Mouse (Mus musculus): ENCODE data around the gene Gpcpd1.
A peak's percentile ranks its signal among the peaks of the same experiment; 100 is the strongest.

Gpcpd1 gene

DNA sequence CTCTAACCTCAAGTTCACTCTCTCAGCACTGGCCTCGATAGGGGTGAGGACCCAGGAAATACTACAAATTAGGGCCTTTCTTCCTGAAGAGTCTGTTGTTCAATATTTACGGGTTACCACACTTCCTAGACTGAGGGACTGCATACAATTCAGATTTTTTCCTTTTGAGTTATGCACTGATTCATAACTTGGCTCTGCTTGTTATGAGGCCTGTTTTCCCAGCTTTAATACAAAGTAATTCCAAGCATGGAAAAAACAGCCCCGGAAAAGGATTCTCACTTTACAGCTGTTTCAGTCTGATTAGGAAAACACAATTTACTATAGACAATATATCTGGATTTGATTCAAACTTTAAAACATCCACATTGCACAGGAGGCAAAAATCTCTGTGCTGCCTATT is 1.5 kb downstream of the Gpcpd1 start:
- no peak for DNase-seq (ENCODE audit: low spot score)

DNA sequence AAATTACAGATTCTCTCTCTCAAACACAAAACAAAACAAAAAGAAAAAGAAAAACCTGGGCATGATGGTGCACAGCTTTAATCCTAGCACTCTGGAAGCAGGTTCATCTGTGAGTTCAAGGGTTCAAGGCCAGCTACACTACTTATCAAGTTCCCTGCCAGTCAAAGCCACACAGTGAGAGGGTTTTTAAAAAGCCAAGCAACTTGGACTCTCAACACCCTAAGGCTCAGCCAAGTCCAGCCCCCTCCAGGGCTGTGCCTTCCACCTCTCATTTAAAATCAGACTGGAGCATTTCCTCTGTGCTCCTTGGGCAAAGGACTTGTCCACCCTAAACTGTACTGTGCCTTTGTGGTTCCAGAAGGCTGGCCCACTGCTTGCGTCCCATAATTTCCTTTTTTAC is 3.3 kb downstream of the Gpcpd1 start:
- DNase-seq (ENCODE audit: low spot score), result no peak

DNA sequence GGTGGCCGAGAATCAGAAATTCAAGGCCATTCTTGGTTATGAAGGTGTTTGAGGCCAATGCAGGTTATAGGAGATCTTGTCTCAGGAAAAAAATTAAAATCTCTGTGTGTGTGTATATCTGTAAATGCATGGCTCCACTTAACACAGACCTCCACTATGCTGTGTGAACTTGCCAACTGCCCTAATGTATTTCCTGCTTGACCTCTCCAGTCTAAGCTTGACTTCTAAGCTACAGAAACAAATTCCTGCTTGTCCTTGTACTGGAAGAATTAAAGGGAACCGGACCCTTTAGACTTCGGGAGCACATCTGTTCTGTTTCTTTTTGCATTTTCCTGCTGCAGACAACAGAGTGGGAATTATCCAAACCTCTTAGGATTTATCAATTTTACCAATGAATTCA is 4.4 kb downstream of the Gpcpd1 start:
- no peak for DNase-seq (ENCODE audit: low spot score)

- peak; percentile 78 for DNase-seq (ENCODE audit: low spot score)
These were observed 5.3 kb downstream of the Gpcpd1 start for GRCm38 (mm10) chr2:132582227-132582626.

DNA sequence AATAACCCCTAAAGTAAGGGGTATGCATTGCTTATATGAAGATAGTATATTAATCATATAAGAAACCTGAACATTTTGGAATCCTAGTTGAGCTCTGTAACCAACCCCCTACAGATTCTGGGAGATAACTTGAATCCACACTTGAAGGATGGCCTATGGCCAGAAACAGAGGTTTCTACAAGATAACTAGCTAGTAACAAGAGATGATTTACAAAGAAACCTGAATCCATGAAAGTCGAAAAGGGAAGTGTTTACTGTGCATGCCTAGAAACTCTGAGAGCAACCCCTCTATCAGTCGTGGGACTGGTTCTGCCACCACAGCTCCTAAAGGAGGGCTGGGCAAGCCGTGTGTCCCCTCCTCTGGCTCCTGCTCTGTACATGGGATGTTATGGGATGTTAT is 7.8 kb downstream of the Gpcpd1 start:
- no peak for DNase-seq (ENCODE audit: low spot score)

GRCm38 (mm10) chr2:132578711-132579110 is 8.8 kb downstream of the Gpcpd1 start:
- no peak for DNase-seq (ENCODE audit: low spot score)

DNA sequence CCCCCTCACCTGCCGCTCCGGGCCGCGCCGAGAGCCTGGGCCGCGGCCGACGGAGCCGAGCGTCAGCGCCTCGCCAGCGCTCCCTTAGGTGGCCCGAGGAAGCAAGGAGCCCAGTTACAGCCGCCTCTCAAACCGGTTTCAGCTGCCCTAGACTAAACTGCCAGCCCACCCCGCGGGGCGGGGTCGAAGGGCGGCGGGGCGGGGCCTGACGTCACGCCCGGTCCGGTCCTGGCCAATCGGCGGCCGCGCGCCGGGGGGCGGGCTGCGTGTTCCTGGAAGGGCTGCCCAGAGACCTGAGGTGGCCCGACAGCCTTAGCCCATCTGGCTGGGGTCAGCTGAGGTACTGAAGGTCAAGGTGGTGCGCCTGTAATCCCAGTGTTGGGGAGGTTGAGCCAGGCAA is 9.5 kb downstream of the Gpcpd1 start:
- DNase-seq (ENCODE audit: low spot score), result peak; percentile 97

- no peak for DNase-seq (ENCODE audit: low spot score)
These were observed 10.0 kb downstream of the Gpcpd1 start for GRCm38 (mm10) chr2:132577431-132577981.

DNA sequence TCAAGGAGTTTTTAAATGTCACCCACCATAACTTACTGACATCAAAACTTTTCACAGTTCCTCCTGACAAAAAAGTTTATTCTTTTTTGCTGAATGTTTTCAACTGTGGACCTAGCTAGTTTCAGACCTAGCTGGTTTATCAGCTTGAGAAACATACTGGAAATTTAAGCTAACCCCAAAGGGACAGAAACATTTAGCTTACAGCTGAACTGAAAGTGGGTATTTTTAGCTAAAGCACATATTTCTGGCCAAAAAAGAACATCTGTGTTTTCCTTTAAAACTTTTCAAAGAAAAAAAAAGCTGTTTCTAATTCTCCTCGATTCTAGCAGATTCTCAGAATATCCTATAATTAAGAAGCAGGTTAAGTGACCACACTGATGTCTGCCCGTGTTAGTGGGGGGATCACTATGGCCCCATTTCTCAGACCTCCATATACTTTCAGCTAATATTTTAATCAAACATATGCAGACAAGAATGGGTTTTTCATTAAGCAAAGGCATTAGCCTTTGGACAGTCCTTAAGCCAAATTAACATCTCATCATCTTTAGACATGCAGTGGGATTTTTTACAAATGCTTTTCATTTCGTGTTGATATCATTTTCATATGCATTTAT is 10.9 kb downstream of the Gpcpd1 start:
- DNase-seq (ENCODE audit: low spot score), result no peak

- peak; percentile 44 for DNase-seq (ENCODE audit: low spot score)
These were observed 11.6 kb downstream of the Gpcpd1 start for GRCm38 (mm10) chr2:132575759-132576439.

DNA sequence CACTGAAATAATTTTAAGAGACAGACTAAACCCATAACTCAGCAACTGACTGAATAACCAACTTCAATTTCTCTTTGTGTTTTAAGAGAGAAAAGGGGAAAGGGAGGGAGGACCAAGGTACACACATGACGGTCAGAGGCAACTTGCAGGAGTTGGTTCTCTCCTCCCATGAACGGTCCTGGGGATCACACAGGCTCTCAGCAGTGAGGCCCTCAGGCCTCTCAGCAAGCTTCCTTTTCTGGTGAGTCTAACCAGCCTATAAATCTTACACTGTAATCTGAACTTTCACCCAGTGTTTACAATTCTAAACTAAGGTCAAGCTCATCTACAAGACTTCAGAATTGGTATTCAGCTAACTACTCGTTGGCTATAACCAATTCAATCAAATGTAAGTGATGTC is 12.3 kb downstream of the Gpcpd1 start:
- DNase-seq (ENCODE audit: low spot score), result no peak

DNA sequence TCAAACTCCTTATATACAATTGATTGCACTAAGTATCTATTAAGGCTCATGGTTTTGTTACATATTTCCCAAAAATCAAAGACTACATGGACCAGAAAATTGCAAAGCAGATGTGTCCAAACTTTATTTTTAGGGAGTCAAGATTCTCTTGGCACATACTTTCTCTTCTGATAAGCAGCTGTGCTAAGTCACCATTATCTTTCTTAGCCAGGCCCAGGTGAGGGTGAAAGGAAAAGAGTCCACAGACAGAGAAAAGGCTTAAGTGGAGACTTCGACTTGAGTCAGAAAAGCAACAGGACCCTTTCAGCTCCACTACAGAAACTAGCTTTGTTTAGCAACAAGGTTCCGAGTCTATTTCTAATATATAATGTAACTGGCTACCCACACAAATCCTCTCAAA is 14.2 kb downstream of the Gpcpd1 start:
- no peak for DNase-seq (ENCODE audit: low spot score)

GRCm38 (mm10) chr2:132572651-132573050 is 14.9 kb downstream of the Gpcpd1 start:
- no peak for DNase-seq (ENCODE audit: low spot score)

- no peak for DNase-seq (ENCODE audit: low spot score)
These were observed 16.2 kb downstream of the Gpcpd1 start for GRCm38 (mm10) chr2:132571301-132571700.

DNA sequence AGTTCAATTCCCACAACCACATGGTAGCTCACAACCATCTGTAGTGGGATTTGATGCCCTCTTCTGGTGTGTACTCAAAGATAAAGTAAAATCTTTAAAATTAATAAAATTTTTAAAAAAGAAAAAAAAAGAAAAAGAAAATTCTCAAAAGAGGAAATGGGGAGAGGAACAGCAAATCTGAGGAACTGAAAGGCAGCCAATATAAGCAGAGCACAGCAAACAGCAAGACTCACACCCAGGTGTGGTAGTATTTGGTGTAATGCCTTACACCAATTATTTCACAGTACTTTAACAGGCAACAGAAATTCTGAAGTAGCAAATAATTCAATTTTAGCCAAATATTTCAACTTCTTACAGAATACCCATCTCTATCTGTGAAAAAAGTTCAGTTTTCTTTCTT is 16.7 kb downstream of the Gpcpd1 start:
- no peak for DNase-seq (ENCODE audit: low spot score)

DNA sequence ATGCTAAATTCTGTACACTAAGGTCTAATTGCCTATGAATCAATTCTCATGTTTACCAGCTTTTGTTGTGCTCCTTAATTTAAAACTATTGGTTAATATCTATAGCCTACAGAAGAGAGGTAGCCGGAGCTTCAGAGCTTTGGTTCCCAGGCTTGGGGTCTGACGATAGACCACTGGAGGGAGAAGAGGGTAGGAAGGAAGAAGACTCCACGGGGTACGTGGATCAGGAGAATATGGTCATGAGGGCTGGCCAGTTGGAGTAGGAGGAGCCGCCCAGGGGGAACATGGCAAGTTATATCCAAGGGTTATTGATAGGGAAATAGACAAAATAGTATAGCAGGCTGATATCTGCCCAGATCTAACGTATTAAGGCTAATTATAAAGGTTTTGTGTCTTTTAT is 17.8 kb downstream of the Gpcpd1 start:
- DNase-seq (ENCODE audit: low spot score), result no peak

GRCm38 (mm10) chr2:132567414-132567813 is 20.1 kb downstream of the Gpcpd1 start:
- no peak for DNase-seq (ENCODE audit: low spot score)

DNA sequence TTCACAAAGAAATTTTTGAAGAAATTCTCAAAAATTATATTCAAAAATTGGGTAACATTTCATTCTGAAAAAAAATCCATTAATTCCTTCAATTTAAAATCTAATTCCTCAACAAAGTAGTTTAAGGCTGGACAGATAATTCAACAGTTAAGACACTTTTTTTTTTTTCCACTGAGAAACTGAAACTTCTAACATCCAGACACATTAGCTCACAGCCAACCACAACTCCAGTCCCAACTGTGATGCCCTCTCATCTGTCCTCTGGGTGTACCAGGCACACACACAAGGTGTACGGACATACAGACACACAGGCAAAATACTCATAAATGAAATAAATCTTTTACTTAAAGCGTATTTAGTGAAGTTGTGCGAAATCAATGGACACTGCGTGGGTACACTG is 25.7 kb downstream of the Gpcpd1 start:
- DNase-seq (ENCODE audit: low spot score), result no peak

DNA sequence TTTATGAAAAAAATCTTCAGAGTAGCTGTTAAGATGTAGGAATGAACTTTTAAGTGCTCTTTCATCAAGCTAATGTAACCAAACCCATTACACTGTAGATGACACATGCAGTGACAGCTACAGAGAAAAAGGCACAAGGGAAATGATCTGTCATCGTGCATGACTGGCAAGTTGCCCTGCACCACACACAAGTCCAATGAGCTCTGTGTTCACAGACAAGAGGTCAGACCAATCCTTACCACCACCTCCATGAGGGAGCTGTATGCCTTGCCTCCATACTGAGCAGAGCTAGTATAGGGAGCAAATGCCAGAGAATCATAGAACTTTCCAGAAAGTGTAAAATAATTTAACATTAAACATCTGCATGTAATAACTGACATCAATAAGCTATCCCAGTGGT is 59.7 kb downstream of the Gpcpd1 start:
- DNase-seq (ENCODE audit: low spot score), result no peak

DNA sequence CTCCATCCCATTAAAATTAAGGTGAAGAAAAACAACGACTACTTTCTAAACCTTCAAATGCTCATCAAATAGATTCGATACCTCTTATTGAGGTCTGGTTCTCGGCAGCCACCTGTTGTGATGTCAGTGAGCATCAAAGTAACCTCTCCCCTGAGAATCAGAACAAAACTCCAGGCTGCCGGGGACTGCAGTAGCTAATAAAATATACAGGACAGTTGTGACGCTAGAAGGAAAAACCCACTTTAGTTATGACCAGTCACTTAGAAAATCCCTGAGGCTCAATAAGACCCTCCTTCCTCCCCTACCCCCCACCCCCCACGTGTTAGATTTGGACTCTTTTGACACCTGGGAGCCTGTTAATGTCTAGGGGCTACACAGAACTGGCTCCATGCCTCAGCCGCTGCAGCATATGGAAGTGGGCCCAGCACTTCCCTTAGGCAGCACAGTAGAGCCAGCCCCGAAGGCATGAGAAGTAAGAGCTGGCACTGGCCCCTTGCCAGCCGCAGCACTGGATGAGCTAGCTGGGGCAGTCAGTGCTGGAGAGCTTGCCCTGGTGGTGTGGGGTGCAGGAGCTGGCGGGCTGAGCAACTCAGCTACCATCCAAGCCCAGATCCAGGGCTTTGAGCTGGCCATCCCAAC is 60.5 kb downstream of the Gpcpd1 start:
- no peak for DNase-seq (ENCODE audit: low spot score)

GRCm38 (mm10) chr2:132526110-132526509 is 61.4 kb downstream of the Gpcpd1 start:
- no peak for DNase-seq (ENCODE audit: low spot score)

GRCm38 (mm10) chr2:132518021-132518901 is 69.3 kb downstream of the Gpcpd1 start:
- DNase-seq (ENCODE audit: low spot score), result no peak
